Mouse (Mus musculus): ENCODE data around the gene Plekhm3.

Gene Plekhm3

DNA sequence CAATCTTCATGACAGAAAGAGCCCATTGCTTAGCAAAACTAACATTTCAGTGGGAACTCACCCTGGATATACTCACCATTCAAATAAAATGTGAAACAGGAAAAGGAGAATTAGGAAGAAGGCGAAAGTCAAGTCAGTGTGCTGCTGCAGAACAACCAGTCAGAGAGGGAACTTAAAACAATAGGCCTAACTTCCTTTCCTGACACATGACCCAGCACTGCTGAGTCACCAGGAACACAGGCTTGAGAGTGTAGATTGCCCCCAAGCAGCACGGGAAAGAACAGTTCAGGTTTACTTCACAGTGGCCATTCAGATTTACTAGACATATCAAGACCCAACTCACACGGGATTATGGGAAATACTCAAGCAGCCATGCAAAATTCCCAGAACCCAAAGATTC is 80.3 kb downstream of the Plekhm3 start:
- in situ Hi-C loops (cut with MboI, MseI), result no loop called here

DNA sequence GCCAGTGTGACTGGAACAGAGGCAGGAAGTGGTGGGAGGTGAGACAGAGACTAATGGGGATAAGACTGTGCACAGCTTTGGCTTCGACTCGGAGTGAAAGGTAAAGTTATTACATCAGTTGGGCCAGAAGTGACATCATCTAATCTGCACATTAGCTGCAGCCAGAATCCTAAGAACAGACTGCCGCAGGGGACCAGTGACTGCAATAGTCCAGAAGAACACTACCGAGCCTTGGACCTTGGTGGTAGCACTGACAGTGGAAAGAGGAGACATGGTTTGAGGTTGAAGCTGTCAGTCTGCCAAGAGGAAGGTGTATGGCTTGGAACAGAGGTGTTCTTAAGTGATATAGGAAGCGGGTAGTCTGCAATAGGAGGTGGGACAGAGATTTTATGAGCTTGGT is 80.9 kb downstream of the Plekhm3 start:
- in situ Hi-C loops (cut with MboI, MseI), result no loop called here

DNA sequence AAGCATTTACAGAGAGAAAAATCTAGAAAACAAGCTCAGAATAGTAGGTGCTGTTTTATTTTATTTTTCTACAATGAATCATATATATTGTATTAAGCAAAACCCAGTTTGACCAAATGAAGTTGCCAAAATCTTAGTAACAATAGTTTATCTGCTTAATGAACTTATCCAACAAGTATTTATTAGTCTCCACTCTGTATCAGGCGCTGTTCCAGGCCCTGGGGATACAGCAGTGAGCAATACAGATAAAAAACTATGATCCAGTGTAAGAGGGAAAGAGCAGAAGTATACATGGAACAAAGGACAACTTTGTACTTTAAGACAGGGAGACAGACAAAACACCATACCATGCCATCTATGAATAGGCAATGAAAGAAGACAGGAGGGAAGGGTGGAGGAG is 81.5 kb downstream of the Plekhm3 start:
- in situ Hi-C loops (cut with MboI, MseI), result no loop called here

DNA sequence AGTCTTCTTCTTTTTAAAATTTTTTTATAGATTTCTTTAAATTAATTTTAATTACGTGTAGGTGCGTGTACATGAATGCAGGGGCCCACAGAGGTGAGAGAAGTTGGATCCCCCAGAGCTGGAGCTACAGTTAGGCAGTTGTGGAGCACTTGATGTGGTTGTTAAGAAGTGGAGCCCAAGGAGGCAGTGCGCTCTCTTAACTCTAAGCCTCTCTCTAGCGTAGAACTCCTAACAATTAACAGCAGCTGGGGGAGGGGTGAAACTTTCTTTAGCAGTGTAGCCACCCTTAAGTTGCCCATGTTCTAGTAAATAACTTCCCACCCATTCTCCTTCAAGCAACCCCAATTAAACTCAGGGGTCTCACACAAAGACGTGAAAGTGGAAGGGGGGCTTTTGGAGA is 84.7 kb downstream of the Plekhm3 start:
- in situ Hi-C loops (cut with MboI, MseI), result no loop called here

DNA sequence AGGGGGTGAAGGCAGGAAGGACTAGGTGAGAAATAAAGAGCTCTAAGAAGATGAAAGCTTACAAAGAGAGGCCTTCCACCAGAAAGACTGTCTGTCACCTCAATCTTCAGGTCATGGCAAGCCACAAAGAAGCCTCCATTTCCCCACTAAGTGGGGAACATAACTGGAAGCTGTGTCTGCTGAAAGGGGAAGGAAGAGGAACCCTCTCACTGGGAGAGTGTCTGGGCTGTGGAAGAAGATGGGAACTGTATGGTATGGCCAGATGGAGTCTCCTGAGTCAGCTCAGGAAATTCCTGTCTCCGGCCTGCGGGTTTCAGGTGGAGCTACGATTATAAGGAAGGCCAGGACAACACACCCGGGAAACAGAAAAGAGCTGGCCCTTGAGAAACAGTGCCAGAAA is 88.9 kb downstream of the Plekhm3 start:
- in situ Hi-C loops (cut with MboI, MseI), result no loop called here

DNA sequence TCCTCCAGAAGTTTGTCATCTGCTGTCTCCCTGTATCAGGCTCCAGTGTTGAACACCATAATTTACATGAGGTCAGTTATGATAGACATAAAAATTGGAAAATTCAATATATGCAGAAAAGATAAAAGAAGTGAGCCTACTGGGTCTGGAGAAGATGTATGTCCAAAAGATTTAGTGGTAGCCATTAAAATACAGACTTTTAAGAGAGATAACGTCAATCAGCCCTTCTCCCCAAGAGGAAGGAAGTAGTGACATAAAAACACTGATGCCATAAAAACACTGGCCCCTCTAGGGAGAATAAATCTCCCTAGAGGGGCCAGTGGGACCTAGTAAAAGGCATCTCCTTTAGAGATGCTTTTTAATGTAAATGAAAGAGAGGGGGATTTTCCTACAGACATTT is 90.5 kb downstream of the Plekhm3 start:
- in situ Hi-C loops (cut with MboI, MseI), result no loop called here

DNA sequence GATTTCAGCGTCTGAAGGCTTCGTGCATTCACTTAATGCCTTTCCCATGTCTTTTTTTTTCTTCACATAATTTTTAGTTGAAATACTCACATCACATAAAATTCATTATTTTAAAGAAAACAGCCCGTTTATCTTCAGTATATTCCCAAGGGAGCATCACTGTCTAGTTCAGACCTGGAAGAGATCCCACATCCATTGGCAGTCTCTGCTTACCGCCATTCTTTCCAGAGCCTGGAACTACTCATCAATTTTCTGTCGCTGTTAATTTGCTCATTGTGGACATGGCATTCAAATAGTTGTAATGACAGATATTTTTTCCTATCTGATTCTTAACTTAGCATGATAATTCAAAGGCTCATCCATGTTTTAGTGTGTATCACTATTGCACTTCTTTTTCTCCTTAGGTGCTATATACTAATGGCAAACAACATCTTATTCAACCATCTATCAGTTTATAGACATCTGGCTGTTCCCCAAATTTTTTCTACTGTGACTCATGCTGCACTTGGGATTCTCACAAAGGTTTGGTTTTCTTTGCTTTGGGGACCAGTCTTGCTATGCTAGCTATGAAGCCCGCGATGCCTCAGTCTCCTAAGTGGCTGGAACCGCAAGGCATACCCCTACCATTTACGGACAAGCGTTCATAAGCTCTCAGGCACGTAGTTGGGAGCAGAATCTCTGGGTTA is 96.2 kb downstream of the Plekhm3 start:
- in situ Hi-C loops (cut with MboI, MseI), result no loop called here

DNA sequence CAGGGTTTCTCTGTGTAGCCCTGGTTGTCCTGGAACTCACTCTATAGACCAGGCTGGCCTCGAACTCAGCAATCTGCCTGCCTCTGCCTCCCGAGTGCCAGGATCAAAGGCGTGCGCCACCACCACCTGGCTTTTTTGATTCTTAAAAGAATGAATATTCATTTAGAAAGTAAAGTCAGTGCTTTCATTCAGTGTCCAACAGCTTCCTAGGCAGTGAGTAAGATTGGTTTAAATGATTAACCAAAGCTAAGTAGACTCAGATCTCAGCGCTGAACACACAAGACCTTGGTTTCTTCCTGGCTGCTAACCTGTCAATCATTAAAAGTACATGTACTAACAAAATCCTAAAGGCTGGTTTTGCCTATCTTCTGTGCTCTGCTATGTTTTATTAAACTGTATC is 96.8 kb downstream of the Plekhm3 start:
- in situ Hi-C loops (cut with MboI, MseI), result no loop called here

DNA sequence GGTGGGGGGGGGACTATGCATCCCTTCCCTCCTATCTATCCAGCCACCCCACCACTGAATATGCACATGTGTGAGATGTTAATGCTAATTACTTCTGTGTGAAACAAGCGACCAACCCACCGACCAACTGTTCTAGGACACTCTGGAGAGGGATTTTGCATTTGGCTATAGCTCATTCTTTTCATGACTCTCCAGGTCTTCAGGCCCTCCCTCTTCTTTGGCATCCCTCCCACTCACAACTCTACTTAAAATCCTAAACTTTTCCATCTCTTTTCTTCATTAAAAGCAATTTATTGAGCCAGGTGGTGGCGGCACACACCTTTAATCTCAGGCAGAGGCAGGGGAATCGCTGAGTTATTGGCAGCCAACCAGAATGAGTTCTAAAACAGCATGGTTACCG is 101.8 kb downstream of the Plekhm3 start:
- in situ Hi-C loops (cut with MboI, MseI), result no loop called here

DNA sequence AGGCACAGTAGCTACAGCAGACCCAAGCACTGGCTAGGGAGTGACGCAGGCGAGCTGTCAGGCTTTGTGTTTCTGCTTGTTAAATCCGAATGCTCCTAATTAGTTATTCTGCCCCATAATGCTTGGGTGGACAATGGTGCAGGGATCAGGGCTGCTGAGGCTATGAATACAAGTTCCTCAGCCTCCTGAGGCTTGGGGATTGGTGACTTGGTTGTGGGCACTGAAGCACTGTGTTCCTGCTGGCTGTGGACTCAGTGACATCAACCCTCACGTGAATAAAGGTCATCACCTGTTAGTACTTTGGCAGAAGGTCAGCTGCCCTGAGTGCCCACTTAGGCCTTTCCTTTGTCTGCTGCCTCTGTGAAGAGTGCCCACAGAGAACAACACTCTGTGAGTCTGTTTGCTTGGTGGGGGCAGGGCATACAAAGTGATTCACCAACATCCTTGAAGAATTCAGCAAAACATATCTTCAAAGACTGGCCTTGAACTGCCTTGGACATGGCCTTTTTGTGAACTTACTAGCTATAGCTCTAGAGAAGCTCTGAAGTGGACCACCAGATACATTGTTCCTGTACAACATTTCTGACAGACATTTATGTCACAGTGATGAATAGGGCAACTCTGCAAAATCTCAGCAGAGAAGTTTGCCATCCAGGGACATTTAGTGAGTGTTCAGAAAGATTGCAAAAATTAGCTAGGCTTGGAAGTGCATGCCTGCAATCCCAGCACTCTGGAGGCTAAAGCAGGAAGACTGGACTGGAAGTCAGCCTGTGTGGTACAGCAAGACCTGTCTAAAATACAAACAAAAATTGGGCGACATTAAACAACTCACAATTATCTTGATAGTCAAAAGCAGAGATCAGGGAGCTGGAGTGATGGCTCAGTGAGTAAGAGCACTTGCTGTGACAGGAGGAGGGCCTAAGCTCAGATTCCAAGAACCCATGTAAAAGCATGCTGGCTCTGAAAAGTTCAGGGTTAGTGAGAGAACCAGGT is 102.6 kb downstream of the Plekhm3 start:
- in situ Hi-C loops (cut with MboI, MseI), result no loop called here

DNA sequence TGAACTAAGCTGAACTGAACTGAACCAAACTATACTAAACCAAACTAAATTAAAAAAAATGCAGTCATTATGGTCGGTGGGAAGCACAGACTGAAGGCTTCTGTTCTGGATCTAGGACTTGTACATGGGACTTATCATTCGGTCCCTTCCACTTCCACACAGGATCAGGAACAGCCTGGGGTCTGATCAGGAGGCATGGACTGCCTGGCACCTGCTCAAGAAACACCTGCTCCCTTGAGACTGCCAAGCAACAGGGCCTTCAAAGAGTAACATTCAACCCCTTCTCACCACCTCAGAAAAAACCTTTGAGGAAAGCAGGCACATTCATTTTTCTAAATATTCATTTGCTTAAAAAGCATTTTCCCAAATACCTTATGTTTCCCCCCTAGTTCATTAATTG is 103.4 kb downstream of the Plekhm3 start:
- in situ Hi-C loops (cut with MboI, MseI), result no loop called here

DNA sequence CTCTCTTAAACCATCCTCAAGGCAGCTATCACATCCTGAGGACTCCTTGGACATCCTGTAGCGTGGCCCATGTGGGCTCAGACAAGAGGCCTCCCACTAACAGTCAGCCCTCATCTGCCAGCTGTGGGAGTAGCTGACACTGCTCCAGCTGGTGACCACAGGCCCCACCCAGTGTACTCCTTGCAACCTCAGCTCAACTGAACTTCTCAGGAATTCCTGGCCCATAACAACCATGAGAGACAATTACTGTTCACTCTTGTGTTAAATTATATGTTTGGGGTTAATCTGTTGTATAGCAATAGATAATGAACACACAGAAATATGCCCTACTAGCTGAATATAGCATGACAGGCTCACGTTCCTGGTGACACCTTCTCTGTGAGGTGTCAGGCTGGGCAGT is 104.4 kb downstream of the Plekhm3 start:
- in situ Hi-C loops (cut with MboI, MseI), result no loop called here

DNA sequence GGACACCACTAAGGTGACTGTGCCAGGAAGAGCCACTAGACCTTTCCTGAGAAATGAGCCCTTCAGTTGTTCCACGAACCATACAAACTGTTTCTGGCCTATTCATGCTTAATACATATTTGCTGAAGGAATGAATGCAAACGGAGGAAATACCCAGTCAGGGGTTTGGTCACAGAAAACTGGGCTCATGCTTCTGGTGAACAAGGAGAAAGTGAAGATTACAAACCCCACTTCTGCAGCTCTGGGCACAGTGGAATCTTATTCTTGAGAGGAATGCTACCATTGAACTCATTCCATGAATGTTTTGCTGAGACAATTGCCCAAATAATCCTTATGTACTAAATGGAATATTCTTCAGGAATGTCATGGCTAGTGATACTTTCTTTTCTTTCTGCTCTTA is 106.3 kb downstream of the Plekhm3 start:
- in situ Hi-C loops (cut with MboI, MseI), result no loop called here

DNA sequence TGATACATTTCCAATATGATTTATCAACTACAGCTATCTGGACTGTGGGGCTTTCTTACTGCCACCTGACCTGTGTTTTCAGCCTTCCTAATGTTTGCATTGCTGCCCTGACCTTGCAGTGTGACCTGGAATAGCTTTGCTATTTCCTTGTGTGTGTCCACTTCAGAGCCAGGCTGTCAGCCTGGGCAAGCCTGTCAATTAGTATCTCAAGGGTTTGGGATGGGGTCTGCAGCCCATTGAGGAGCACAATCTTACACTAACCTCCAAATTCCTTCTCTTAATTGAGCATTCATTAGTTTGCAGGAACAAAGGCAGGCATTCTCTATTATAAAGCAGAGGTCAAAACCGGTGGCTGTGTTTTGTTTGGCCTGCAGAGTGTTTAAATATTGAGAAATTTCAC is 107.6 kb downstream of the Plekhm3 start:
- in situ Hi-C loops (cut with MboI, MseI), result no loop called here

DNA sequence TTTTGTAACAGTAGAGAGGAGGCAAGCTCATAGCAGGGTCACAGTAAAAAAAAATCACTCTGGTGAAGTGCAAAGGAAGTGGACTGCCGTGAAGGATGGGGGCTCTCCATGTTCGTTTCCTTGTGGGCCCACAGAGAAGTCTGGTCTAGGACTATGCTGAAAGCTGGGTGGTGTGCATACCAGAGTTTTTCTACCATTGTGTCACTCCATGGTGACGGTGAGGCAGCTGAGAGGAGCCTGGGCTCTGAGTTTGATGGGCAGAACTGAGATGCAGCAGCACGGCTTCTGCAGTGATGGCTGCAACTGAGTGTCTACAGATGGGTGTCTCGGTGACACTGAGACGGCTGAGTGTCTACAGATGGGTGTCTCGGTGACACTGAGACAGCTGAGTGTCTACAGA is 108.5 kb downstream of the Plekhm3 start:
- in situ Hi-C loops (cut with MboI, MseI), result no loop called here

DNA sequence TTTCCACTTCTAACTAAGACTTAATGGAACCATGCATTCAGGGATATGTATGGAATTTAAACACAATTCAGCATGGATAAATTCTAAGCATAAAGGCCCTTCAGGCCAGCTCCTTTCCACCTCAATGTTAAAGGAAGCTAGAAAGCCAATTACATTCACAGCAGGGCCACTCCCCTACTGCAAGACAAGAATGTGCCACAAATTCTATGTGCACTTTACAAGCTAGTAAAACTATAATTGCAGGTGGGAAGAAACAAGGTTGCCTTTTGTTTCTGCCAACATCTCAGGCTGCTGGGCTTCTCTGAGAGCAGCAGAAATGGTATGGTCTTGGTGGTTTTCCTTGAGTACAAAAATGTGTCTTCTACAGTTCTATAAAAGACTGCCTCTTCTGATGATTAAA is 109.1 kb downstream of the Plekhm3 start:
- in situ Hi-C loops (cut with MboI, MseI), result no loop called here

DNA sequence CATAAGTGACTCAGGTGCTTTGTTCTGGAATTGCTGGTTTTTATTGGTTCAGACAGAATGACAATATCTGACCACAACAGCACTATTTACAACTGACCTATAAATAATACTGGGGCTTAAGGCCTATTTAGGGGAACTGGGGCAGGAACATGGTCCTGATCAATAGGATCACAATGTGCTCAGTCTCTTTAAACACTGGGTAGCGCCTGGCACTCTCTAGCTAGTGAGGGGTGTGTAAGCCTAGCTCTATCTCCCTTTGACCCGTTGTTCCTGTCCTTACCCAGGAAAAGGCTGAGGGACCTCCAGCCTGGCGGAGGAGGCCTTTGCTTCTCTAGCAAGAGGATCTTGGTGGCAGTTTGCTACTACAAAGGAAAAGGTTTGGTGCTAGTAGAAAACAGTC is 111.6 kb downstream of the Plekhm3 start:
- in situ Hi-C loops (cut with MboI, MseI), result no loop called here

DNA sequence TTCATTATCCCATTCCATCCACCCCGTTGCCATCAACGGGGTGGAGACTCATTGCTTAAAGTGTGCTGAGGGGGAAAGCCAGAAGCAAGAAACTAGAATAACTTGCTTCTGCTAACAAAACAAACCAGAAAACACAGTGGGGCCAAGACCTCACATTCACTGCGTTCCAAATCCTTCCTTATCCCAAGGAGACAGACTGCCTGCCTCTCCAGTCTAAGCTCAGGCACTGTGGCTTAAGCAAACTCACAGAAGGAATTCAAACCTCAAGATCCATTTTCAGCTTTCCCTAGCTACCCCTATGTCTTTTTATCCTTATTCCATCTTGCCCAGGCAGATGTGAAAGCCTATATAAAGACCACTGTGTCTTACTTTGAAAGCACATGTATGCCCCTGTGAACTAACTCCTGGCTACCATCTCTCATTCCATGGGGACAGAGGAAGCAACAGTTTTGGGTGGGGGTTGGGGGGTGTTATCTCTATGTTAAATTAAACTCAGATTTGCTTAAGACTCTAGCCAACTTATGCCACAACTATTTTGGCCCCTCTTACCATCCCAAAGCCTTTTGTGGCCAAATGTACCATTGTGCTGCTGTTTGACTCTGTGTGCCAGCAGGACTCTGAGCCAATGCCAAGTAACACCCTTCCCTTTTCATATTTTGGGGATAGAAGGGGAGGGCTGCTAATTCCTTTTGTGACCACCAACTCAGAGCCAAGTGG is 112.6 kb downstream of the Plekhm3 start:
- in situ Hi-C loops (cut with MboI, MseI), result no loop called here

DNA sequence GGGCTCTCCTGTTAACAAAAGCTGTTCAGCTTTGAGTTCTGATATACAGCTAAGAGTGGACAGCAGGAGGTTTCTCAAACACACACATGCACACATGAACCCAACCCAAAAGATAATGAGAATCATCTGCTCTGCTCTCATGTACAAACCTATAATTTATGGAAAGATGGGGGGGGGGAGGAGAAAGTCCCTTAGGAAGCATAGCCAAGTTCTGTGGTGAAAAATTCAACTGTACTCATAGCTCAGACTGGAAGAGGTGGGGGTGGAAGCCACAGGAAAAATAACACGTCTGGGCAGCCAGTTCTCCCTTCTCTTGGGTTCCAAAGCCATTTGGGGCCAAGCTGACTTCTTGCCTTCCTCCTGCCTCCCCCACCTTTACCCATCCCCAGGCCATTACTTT is 115.7 kb downstream of the Plekhm3 start:
- in situ Hi-C loops (cut with MboI, MseI), result no loop called here

DNA sequence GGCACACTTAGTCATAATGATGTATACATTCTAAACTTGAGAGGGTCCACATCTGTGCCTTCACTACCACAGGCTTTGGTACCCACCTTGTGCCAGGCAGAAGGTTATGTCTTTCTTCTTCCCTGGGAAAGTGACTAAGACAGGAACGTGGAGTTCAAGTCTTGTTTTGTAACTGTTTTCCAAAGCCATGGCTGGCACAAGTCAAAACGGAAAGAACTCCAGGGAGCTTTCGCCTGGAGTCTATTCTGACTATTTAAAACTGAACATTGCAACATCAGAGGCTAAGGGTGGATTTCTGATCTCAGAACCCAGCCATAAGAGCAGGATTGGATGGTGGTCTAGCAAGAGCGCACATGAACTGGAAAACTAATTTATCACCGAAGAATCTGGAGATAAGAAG is 120.0 kb downstream of the Plekhm3 start:
- in situ Hi-C loops (cut with MboI, MseI), result no loop called here

DNA sequence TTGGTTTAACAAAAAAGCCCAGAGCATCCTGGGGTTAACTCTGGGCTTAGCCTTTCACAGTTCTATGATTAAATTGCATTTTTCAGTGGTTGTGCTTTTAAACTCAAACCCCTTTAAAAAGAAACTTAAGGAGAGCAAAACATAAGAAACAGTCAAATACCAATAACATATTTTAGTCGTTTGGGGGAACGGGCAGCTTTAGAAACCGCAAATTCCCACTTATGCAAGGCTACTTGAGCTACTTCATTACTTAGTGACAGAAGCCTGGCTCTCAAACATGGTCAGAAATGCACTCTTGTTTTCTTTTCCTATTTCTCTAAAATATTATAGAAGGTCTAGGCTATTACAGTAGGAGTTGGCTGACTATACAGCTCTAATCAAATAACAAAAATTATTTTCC is 120.5 kb downstream of the Plekhm3 start:
- in situ Hi-C loops (cut with MboI, MseI), result no loop called here

DNA sequence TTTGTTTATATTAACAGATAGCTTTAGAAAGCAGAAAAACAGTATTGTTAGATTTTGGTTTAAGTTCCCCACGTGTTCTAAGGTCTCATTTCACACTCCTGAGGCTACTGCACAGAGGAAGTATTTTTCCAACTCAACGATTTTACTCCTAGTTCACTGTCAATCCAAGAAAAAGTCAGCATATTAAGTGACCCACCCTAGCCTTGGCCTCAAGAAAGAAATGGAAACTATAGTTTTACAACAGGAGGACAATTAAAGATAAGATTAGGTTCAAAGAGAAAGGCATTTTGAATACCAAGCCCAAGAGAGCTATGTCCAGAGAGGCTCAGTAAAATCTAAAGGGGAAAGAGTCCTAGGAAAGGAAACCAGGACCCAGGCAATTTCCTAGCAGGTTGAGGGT is 125.1 kb downstream of the Plekhm3 start:
- in situ Hi-C loops (cut with MboI, MseI), result no loop called here

DNA sequence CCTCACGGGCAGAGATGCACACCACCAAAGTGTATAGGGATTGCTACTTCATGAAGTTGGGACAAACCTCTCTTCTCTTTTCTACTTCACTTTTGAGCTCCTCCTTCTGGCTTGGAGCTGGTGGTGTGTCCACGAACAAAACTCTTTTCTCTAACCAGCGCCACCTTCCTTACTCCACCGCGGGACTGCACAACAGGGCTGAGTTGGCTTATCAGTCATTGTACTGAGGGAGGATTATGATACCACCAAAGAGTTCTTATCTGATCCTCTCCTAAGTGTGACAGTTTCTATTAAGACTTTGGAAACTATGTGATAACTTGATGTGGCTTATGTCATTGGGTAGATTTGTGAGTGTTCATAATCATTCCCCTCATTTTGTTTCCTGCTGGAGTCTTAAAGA is 129.2 kb downstream of the Plekhm3 start:
- in situ Hi-C loops (cut with MboI, MseI), result no loop called here

Measured in regulatory T cell (primary cell).